In genomic region chr13:43478586-43478985, GRCm38 (mm10) we compare ENCODE assay signal across 8 mouse cellular contexts. TPM values are rescaled to one million over a fixed set of nuclear protein-coding genes. Genes with fewer than 3 reads are reported as not detected.
DNase-seq lines count a peak whose midpoint lies in the region; ATAC-seq lines count a peak whose summit lies in the region.

No protein-coding gene starts in this region.

- H3K4me3 ChIP-seq in embryonic facial prominence, embryonic 15.5 days (replicated peaks): peak overlapping the region; percentile 82
- peak overlapping the region; percentile 95 for H3K4me3 ChIP-seq in hindbrain, embryonic 16.5 days (ENCODE audit: low read length)

- DNase-seq in CD4-positive, CD25-positive, alpha-beta regulatory T cell, adult 2 months (ENCODE audit: low read depth, low spot score): peak; percentile 16
- DNase-seq in 3134 (ENCODE audit: extremely low read depth, insufficient read length, low spot score): peak; percentile 32
- peak; percentile 30 for DNase-seq in lung, postnatal 10 days
- DNase-seq in retina, embryonic 14.5 days (ENCODE audit: low spot score): no peak
- DNase-seq in urinary bladder, adult 18-20 months (ENCODE audit: low spot score in 2 of 2): no peak

- peaks cover 33% of the 10 kb centered on the region for H3K4me1 ChIP-seq in embryonic facial prominence, embryonic 15.5 days
- peaks cover 24% of the 10 kb centered on the region for H3K4me1 ChIP-seq in hindbrain, embryonic 16.5 days (ENCODE audit: control insufficient read depth, insufficient read depth, low read depth, low read length)

- WGBS in embryonic facial prominence, embryonic 15.5 days: 18% methylated on average over 8 of the region's 8 CpGs
- 13% methylated on average over 8 of the region's 8 CpGs for WGBS in hindbrain, embryonic 16.5 days

- no peaks in the 10 kb centered on the region for H3K27me3 ChIP-seq in embryonic facial prominence, embryonic 15.5 days
- H3K27me3 ChIP-seq in hindbrain, embryonic 16.5 days (replicated peaks; ENCODE audit: control insufficient read depth, insufficient read depth, low read length): no peaks in the 10 kb centered on the region

- H3K4me2 ChIP-seq in embryonic facial prominence, embryonic 15.5 days (replicated peaks): peak overlapping the region; percentile 53
- H3K4me2 ChIP-seq in hindbrain, embryonic 16.5 days (ENCODE audit: low read length): peak overlapping the region; percentile 89

- H3K27ac ChIP-seq in embryonic facial prominence, embryonic 15.5 days (replicated peaks): 0 out of 2 replicates have a peak overlapping the region, but pooled peaks have one; percentile 25
- H3K27ac ChIP-seq in hindbrain, embryonic 16.5 days (ENCODE audit: low read depth, low read length): peak overlapping the region; percentile 48

- H3K9ac ChIP-seq in embryonic facial prominence, embryonic 15.5 days: no peak overlapping the region
- H3K9ac ChIP-seq in hindbrain, embryonic 16.5 days (ENCODE audit: low read depth, low read length): peak overlapping the region; percentile 53

- no peaks in the 10 kb centered on the region for H3K36me3 ChIP-seq in embryonic facial prominence, embryonic 15.5 days
- H3K36me3 ChIP-seq in hindbrain, embryonic 16.5 days (ENCODE audit: control insufficient read depth, insufficient read depth, low read length): no peaks in the 10 kb centered on the region

- H3K9me3 ChIP-seq in embryonic facial prominence, embryonic 15.5 days (replicated peaks): no peaks in the 10 kb centered on the region
- H3K9me3 ChIP-seq in hindbrain, embryonic 16.5 days (ENCODE audit: control insufficient read depth, low read length): no peaks in the 10 kb centered on the region

- no peak for ATAC-seq in CD4-positive, CD25-positive, alpha-beta regulatory T cell, adult 4 months
- no peak for ATAC-seq in embryonic facial prominence, embryonic 15.5 days (ENCODE audit: insufficient number of reproducible peaks, low FRiP score, low TSS enrichment, low read depth)
- no peak for ATAC-seq in hindbrain, embryonic 16.5 days

RNA-seq across cellular contexts. Expression of gene Ranbp9, which starts 2.5 kb away (rescaled TPM):
- polyA plus RNA-seq in CD4-positive, CD25-positive, alpha-beta regulatory T cell, adult 4 months (2017; shearing (Covaris generic)): 10 to 100 TPM; 28.3 to 45.2 TPM
- 8.5 and 9.2 TPM in 2 replicates for polyA plus RNA-seq in embryonic facial prominence, embryonic 15.5 days (2015; fragmentation: Nextera tagmentation; extraction: Ambion mirVana)
- polyA plus RNA-seq in hindbrain, embryonic 16.5 days (2015; fragmentation: Nextera tagmentation; extraction: Ambion mirVana): 10.0 and 11.2 TPM in 2 replicates

Comparison
In these comparisons a context has a peak if more than half of its experiments do, and no peak if none do; other contexts are left out.
1. DNase-seq: peak in CD4-positive, CD25-positive, alpha-beta regulatory T cell, adult 2 months (single experiment), 3134 (single experiment) and lung, postnatal 10 days (single experiment); none in retina, embryonic 14.5 days (single experiment) and urinary bladder, adult 18-20 months (0 of 2).